Mouse (Mus musculus): ENCODE data around the gene Aes.

- TF ChIP-seq POLR2A (IDR thresholded peaks at IDR 0.05; ENCODE audit: insufficient read depth, low read length) = peak; percentile 51
- TF ChIP-seq CTCF (IDR thresholded peaks at IDR 0.05; ENCODE audit: low read depth, low read length) = no peak
- peak; percentile 25; the same call in 1 of the 2 replicates for TF ChIP-seq EP300 (IDR thresholded peaks at IDR 0.05; ENCODE audit: insufficient read depth, low read depth, low read length)
Observed at GRCm38 (mm10) chr10:81605974-81606751, 46.9 kb downstream of the Aes start, which contains the start of gene BC025920.

Data from ES-Bruce4 (cell line).